Mouse (Mus musculus) lung, adult 18-20 months (tissue): ENCODE measurements around the gene Mylip.

Experiments
- DNase-seq, 2 experiments: peaks; one replicate each; pipeline ENCODE4 v3.0.0; 2022; ENCODE audit warnings: mixed read lengths in 2 of 2

Gene Mylip

GRCm38 (mm10) chr13:45440226-45440625 lies 50.7 kb downstream of the Mylip start:
- DNase-seq, result no peak

GRCm38 (mm10) chr13:45442451-45442850 lies 52.9 kb downstream of the Mylip start:
- peak; percentile 65 to 82 for DNase-seq

- DNase-seq, result peak in 1 of 2 experiments; percentile 26
Measured at GRCm38 (mm10) chr13:45442918-45443535, 53.5 kb downstream of the Mylip start.

- no peak for DNase-seq
Measured at GRCm38 (mm10) chr13:45444220-45444619, 54.7 kb downstream of the Mylip start.

GRCm38 (mm10) chr13:45444652-45445051 lies 55.1 kb downstream of the Mylip start:
- DNase-seq, result no peak

GRCm38 (mm10) chr13:45446636-45447035 lies 57.1 kb downstream of the Mylip start:
- no peak for DNase-seq

- DNase-seq, result no peak
Measured at GRCm38 (mm10) chr13:45452437-45452836, 62.9 kb downstream of the Mylip start.

- no peak for DNase-seq
Measured at GRCm38 (mm10) chr13:45453033-45453432, 63.5 kb downstream of the Mylip start.

GRCm38 (mm10) chr13:45454044-45454443 lies 64.5 kb downstream of the Mylip start:
- DNase-seq, result no peak

- peak in 1 of 2 experiments; percentile 12 for DNase-seq
Measured at GRCm38 (mm10) chr13:45454641-45455040, 65.1 kb downstream of the Mylip start.

GRCm38 (mm10) chr13:45455108-45455861 lies 65.7 kb downstream of the Mylip start:
- peak; percentile 7 to 15 for DNase-seq

- no peak for DNase-seq
Measured at GRCm38 (mm10) chr13:45455862-45456192, 66.3 kb downstream of the Mylip start.

GRCm38 (mm10) chr13:45457459-45457858 lies 67.9 kb downstream of the Mylip start:
- DNase-seq, result no peak

GRCm38 (mm10) chr13:45460177-45460576 lies 70.6 kb downstream of the Mylip start:
- no peak for DNase-seq

- no peak for DNase-seq
Measured at GRCm38 (mm10) chr13:45461370-45461958, 71.9 kb downstream of the Mylip start.
